Mouse (Mus musculus): ENCODE results near the gene T2. TPM values are rescaled to one million over a fixed set of nuclear protein-coding genes. Genes with fewer than 3 reads are reported as not detected.
A peak's percentile ranks its signal among the peaks of the same experiment; 100 is the strongest.
"Not testable (repeated sequence)": the region's sequence is repeated elsewhere in the genome, so short reads cannot be mapped to it uniquely, and the experiment has no call there.

The T2 gene
- 0.46 and 0.50 TPM in 2 replicates for polyA plus RNA-seq (2015; fragmentation: Nextera tagmentation; extraction: Ambion mirVana)

DNA sequence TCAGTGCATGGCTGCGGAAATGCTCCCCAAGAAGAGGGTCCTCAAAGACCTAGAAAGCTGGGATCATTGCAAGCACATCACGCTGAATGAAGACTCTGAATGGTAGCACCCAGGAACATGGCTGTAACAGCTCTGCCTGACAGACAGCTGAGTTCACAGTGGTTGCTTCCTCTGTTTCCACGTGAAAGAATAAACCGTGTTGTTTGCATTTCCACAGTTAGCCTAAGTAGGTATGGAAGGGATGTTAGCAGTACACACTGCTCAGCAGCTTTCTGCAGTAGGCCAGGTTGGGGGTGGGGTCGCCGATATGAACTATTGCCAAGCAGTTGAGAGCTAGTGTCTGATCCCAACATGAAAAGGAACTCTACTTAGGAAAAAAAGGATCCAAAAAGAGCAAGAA is at the start of gene T2:
TSS of gene T2 (plus strand) at position 301 of the 400 bp plus-strand sequence.
- Histone ChIP-seq H3K4me1 (replicated peaks; ENCODE audit: insufficient read depth, low read length) (no peaks in the 10 kb centered on the region), H3K4me2 (ENCODE audit: low read length) (no peak within 1 kb of the TSS), H3K36me3 (ENCODE audit: insufficient read depth, low read length) (no peaks in the 10 kb centered on the region), H3K9me3 (replicated peaks; ENCODE audit: low read length) (no peaks in the 10 kb centered on the region), H3K27me3 (ENCODE audit: insufficient read depth, low read length) (no peaks in the 10 kb centered on the region), H3K9ac (ENCODE audit: low read depth, low read length) (no peak within 1 kb of the TSS), H3K27ac (no peak within 1 kb of the TSS), H3K4me3 (replicated peaks; ENCODE audit: low read depth, low read length) (no peak within 1 kb of the TSS)
- 88% methylated on average over 6 of the region's 6 CpGs for WGBS
- TF ChIP-seq CTCF (IDR thresholded peaks at IDR 0.05; ENCODE audit: low read depth) = no peak
- DNase-seq (ENCODE audit: low spot score) (no peak), ATAC-seq (replicated peaks; ENCODE audit: low FRiP score, low read depth) (no peak)

DNA sequence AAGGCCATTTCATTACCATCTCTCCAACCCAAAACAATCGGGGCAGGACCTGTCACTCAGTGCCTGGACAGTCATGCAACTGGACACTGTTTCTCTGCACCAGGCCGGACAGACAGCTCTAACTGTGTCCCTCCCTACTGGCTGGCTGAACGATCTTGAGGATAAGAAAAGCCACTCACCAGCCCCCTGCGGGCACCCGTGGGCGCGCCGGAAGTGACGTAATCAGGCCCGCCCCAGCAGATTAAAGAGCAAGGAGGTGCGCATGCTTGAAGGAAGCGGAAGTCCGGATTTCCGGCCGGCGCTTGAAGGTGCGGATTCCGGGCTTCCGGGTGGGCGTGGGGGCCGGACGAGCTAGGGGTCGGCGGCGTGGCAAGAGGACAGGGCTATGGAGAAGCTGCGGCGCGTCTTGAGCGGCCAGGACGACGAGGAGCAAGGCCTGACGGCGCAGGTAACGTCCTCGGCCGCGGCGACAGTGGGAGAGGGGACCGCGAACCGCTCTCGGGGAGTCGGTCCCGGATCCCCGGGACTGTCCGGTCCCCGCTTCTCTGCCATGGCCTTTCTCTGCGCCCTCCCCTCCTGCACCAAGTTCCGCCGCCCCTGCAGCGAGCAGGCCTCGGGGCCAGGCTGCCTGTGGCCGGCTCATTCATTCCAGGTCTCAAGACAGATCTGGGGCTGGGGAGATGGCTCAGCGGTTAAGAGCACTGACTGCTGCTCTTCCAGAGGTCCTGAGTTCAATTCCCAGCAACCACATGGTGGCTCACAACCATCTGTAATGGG is 44.8 kb upstream of the T2 start, which contains the start of gene Sft2d1:
TSS of gene Sft2d1 (plus strand) at position 265 of the 777 bp plus-strand sequence.
- no peak for TF ChIP-seq CTCF (IDR thresholded peaks at IDR 0.05; ENCODE audit: low read depth)
- Histone ChIP-seq H3K4me2 (ENCODE audit: low read length) (peak within 1 kb of the TSS; percentile 76), H3K27ac (peak within 1 kb of the TSS; percentile 81), H3K4me3 (replicated peaks; ENCODE audit: low read depth, low read length) (peak within 1 kb of the TSS; percentile 86), H3K4me1 (replicated peaks; ENCODE audit: insufficient read depth, low read length) (peaks cover 5% of the 10 kb centered on the region; the same call in 1 of the 2 replicates), H3K9ac (ENCODE audit: low read depth, low read length) (peak within 1 kb of the TSS; percentile 75), H3K27me3 (ENCODE audit: insufficient read depth, low read length) (no peaks in the 10 kb centered on the region), H3K9me3 (replicated peaks; ENCODE audit: low read length) (no peaks in the 10 kb centered on the region), H3K36me3 (ENCODE audit: insufficient read depth, low read length) (no peaks in the 10 kb centered on the region)
- peak; percentile 95 for ATAC-seq (replicated peaks; ENCODE audit: low FRiP score, low read depth)
- peak; percentile 94 for DNase-seq (ENCODE audit: low spot score)
- under 1% methylated on average over 52 of the region's 54 CpGs for WGBS

DNA sequence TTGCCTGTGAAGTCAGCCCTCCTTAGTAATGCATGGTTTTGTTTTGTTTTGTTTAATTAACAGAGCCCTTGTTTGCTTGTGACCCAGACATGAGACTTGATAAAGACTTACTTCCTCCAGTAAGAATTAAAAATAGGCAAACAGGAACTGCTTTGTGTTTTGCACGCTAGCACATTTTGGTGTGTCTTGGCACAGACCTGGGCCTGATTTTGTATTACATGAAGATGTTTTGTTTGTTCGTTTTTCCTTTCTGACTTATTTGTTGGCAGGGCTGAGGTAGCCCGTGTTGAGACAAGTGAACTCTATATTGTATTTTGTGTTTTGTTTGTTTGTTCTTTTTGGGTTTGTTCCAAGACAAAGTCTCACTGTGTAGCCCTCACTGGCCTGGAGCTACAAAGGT is 44.0 kb upstream of the T2 start:
- Histone ChIP-seq H3K9me3 (replicated peaks; ENCODE audit: low read length) (no peaks in the 10 kb centered on the region), H3K27ac (peak overlapping the region; percentile 81; the same call in 1 of the 2 replicates), H3K27me3 (ENCODE audit: insufficient read depth, low read length) (no peaks in the 10 kb centered on the region), H3K4me2 (ENCODE audit: low read length) (peak overlapping the region; percentile 76), H3K4me1 (replicated peaks; ENCODE audit: insufficient read depth, low read length) (peaks cover 5% of the 10 kb centered on the region; the same call in 1 of the 2 replicates), H3K9ac (ENCODE audit: low read depth, low read length) (peak overlapping the region; percentile 75), H3K36me3 (ENCODE audit: insufficient read depth, low read length) (no peaks in the 10 kb centered on the region), H3K4me3 (replicated peaks; ENCODE audit: low read depth, low read length) (peak overlapping the region; percentile 86)
- ATAC-seq (replicated peaks; ENCODE audit: low FRiP score, low read depth) (no peak), DNase-seq (ENCODE audit: low spot score) (peak; percentile 5)
- 29% methylated on average over 3 of the region's 3 CpGs for WGBS
- TF ChIP-seq CTCF (IDR thresholded peaks at IDR 0.05; ENCODE audit: low read depth) = no peak

DNA sequence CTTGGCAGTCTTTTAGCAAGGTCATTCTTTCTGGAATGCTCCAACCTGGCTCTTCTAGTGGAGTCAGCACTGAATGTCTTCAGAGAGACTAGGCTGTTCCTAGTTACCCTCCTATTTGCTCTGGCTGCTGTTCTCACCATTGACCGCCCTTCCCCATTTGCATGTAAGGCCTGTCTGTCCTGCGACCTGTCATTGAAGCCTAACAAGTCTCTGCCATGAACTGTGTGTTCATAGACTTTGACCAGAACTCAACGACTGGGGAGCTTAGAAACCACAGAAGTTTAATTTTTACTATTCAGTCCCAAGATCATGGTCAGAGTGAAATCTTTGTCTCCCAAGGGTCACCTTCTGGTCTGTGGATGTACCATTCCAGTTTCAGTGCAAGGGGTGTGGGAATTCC is 41.8 kb upstream of the T2 start:
- H3K4me1 ChIP-seq (replicated peaks; ENCODE audit: insufficient read depth, low read length) = peaks cover 5% of the 10 kb centered on the region; the same call in 1 of the 2 replicates
- no peak for DNase-seq (ENCODE audit: low spot score)
- 84% methylated on average over 3 of the region's 3 CpGs for WGBS
- no peaks in the 10 kb centered on the region for H3K9me3 ChIP-seq (replicated peaks; ENCODE audit: low read length)
- H3K36me3 ChIP-seq (ENCODE audit: insufficient read depth, low read length) = no peaks in the 10 kb centered on the region
- no peak for ATAC-seq (replicated peaks; ENCODE audit: low FRiP score, low read depth)
- TF ChIP-seq CTCF (IDR thresholded peaks at IDR 0.05; ENCODE audit: low read depth) = no peak
- no peak overlapping the region for H3K4me2 ChIP-seq (ENCODE audit: low read length)
- no peak overlapping the region for H3K27ac ChIP-seq
- H3K4me3 ChIP-seq (replicated peaks; ENCODE audit: low read depth, low read length) = no peak overlapping the region
- no peak overlapping the region for H3K9ac ChIP-seq (ENCODE audit: low read depth, low read length)
- H3K27me3 ChIP-seq (ENCODE audit: insufficient read depth, low read length) = no peaks in the 10 kb centered on the region

DNA sequence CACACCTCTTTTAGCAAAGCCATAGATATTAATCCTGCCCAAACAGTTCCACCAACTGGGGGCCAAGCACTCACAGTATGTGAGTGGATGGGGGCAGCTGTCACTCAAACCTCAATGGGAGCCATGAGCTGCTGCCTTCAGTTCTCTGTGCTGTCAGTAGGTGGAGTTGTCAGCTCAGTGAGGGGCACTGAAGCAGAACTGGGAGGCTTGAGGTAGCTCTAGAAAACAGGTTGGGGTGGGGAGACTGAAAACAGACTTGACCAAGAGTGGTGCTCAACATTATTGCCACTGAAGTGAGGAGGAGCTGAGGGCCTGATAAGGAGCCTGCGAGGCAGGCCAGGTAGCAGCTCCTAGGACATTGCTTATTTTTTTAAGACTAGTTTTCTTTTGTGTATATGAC is 39.5 kb upstream of the T2 start:
- ATAC-seq (replicated peaks; ENCODE audit: low FRiP score, low read depth) = peak; percentile 44
- Histone ChIP-seq H3K9ac (ENCODE audit: low read depth, low read length) (no peak overlapping the region), H3K27me3 (ENCODE audit: insufficient read depth, low read length) (no peaks in the 10 kb centered on the region), H3K4me2 (ENCODE audit: low read length) (no peak overlapping the region), H3K36me3 (ENCODE audit: insufficient read depth, low read length) (no peaks in the 10 kb centered on the region), H3K4me3 (replicated peaks; ENCODE audit: low read depth, low read length) (no peak overlapping the region), H3K9me3 (replicated peaks; ENCODE audit: low read length) (no peaks in the 10 kb centered on the region), H3K27ac (no peak overlapping the region), H3K4me1 (replicated peaks; ENCODE audit: insufficient read depth, low read length) (peaks cover 5% of the 10 kb centered on the region; the same call in 1 of the 2 replicates)
- peak; percentile 51; the same call in 1 of the 2 replicates for TF ChIP-seq CTCF (IDR thresholded peaks at IDR 0.05; ENCODE audit: low read depth)
- 84% methylated on average over 1 of the region's 1 CpGs for WGBS
- DNase-seq (ENCODE audit: low spot score) = peak; percentile 31

DNA sequence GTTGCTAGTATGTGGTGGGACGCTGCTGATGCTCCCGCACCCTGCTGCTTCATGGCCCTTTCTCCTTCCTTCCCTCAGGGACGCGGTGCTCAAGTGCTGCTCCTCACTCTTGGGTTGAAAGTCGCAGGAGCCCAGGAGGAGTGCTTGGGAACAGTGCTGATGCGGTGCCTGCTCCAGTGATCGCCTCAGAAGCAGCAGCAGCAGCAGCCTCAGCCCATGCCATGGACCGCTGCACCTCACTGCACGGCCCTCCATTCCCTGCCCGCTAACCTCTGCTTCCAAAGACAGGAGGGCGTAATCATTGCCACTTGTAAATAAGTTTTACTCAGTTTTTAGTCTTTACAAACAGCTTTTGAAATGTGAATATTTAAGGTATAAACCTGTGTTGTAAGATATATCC is 28.9 kb upstream of the T2 start:
- H3K27me3 ChIP-seq (ENCODE audit: insufficient read depth, low read length); H3K9ac ChIP-seq (ENCODE audit: low read depth, low read length); DNase-seq (ENCODE audit: low spot score); H3K27ac ChIP-seq; H3K4me1 ChIP-seq (replicated peaks; ENCODE audit: insufficient read depth, low read length); ATAC-seq (replicated peaks; ENCODE audit: low FRiP score, low read depth); H3K4me3 ChIP-seq (replicated peaks; ENCODE audit: low read depth, low read length); H3K9me3 ChIP-seq (replicated peaks; ENCODE audit: low read length); H3K4me2 ChIP-seq (ENCODE audit: low read length): not testable (repeated sequence)
- 64% methylated on average over 10 of the region's 11 CpGs for WGBS
- peaks cover 12% of the 10 kb centered on the region; the same call in 1 of the 2 replicates for H3K36me3 ChIP-seq (ENCODE audit: insufficient read depth, low read length)
